Mouse (Mus musculus) megakaryocyte, embryonic 14.5 days (primary cell): Measurements from ENCODE around the gene Gpr137.

Experiments
- FLI1 ChIP-seq: IDR thresholded peaks from 2 replicates; pipeline ENCODE4 v1.6.1; 2012; ENCODE audit warnings: low read length, inconsistent platforms, mixed read lengths
- GATA1 ChIP-seq: IDR thresholded peaks from 3 replicates; pipeline ENCODE4 v1.6.1; 2012; ENCODE audit warnings: mixed read lengths, low read length, inconsistent platforms, borderline replicate concordance

- TF ChIP-seq GATA1, result no peak
- TF ChIP-seq FLI1, result no peak
Observed at GRCm38 (mm10) chr19:6913991-6914390, 28.3 kb downstream of the Gpr137 start.
